Mouse (Mus musculus) liver, adult (tissue): ENCODE data around the gene Msrb1.

Experiments
- GATA4 ChIP-seq: IDR thresholded peaks from 2 replicates; pipeline ENCODE4 v1.6.1; 2014; ENCODE audit warnings: mild to moderate bottlenecking, low read length; ENCODE audit not compliant: insufficient replicate concordance

Gene Msrb1

GRCm38 (mm10) chr17:24732233-24732935, 4.1 kb upstream of the Msrb1 start:
- no peak for TF ChIP-seq GATA4

- no peak for TF ChIP-seq GATA4
Measured at GRCm38 (mm10) chr17:24733434-24734050, 2.9 kb upstream of the Msrb1 start.

- TF ChIP-seq GATA4 = no peak
Measured at GRCm38 (mm10) chr17:24734513-24734912, 1.9 kb upstream of the Msrb1 start.

- no peak for TF ChIP-seq GATA4
Measured at GRCm38 (mm10) chr17:24735446-24735845, 996 bp upstream of the Msrb1 start.

GRCm38 (mm10) chr17:24737135-24737810, 831 bp downstream of the Msrb1 start:
- no peak for TF ChIP-seq GATA4

GRCm38 (mm10) chr17:24738238-24738637, 1.8 kb downstream of the Msrb1 start:
- no peak for TF ChIP-seq GATA4

GRCm38 (mm10) chr17:24739926-24740325, 3.5 kb downstream of the Msrb1 start:
- no peak for TF ChIP-seq GATA4

GRCm38 (mm10) chr17:24742307-24742706, 5.9 kb downstream of the Msrb1 start:
- TF ChIP-seq GATA4 = no peak

- TF ChIP-seq GATA4 = no peak
Measured at GRCm38 (mm10) chr17:24743896-24744295, 7.5 kb downstream of the Msrb1 start.

GRCm38 (mm10) chr17:24744381-24744780, 7.9 kb downstream of the Msrb1 start:
- TF ChIP-seq GATA4 = no peak

- no peak for TF ChIP-seq GATA4
Measured at GRCm38 (mm10) chr17:24745526-24746497, 9.4 kb downstream of the Msrb1 start.

GRCm38 (mm10) chr17:24746986-24747385, 10.5 kb downstream of the Msrb1 start:
- no peak for TF ChIP-seq GATA4

GRCm38 (mm10) chr17:24751528-24751927, 15.1 kb downstream of the Msrb1 start:
- no peak for TF ChIP-seq GATA4

- no peak for TF ChIP-seq GATA4
Measured at GRCm38 (mm10) chr17:24752415-24753394, 16.3 kb downstream of the Msrb1 start, which contains the start of gene Hs3st6. Hs3st6 (plus strand) TSS chr17:24752988.
